Mouse (Mus musculus) CD4-positive helper T cell, adult 2 months (primary cell): ENCODE results near the gene Hoxc12.

Source experiments
- DNase-seq: peaks from one replicate; pipeline ENCODE4 v3.0.0-alpha.2; 2012; ENCODE audit warnings: low read depth, missing footprints, low spot score

Hoxc12 gene

DNA sequence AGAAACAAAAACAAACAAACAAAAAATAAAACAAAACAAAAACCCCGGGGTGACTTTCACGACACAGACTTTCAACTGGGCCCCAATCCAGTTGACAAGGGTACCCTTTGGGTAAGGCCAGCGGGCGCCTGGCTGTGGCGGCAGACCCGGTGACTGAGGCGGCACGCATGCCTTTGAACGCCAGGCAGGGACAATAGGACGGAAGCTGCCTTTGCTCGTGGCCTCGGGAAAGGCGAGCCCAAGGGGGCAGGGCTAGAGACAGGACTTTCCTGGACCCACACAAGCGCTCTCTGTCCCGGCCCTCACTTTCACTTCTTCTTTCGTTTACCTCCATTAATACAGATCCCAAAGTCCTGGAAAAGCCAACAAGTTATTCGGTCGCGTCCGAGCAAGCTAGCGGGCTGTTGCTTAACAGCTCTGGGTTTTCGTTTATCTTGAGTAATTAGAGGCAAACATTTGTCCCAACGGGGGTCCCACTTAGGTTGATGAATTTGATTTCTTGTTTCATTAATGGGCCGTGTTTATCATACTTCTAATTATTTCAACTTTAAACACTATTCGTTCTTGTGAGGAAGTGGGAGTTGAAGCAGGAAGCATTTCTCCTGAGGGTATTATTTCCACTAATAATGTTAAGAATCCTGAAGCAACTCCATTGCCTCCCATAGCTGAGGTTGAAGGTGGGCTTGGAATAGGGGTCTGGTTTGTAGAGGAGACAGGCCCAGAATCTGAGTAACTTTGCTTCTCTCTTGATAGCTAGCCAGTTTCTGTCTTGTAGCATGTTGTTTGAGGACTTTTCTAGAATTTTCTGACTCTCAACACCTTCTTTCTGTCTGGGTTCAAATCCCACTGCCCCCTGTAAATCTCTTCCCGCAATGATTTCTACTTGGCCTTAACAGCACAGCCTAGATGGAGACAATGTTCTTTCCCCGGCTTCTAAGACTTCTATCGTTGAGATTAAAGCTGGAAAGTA, 27.4 kb downstream of the Hoxc12 start:
- no peak for DNase-seq

DNA sequence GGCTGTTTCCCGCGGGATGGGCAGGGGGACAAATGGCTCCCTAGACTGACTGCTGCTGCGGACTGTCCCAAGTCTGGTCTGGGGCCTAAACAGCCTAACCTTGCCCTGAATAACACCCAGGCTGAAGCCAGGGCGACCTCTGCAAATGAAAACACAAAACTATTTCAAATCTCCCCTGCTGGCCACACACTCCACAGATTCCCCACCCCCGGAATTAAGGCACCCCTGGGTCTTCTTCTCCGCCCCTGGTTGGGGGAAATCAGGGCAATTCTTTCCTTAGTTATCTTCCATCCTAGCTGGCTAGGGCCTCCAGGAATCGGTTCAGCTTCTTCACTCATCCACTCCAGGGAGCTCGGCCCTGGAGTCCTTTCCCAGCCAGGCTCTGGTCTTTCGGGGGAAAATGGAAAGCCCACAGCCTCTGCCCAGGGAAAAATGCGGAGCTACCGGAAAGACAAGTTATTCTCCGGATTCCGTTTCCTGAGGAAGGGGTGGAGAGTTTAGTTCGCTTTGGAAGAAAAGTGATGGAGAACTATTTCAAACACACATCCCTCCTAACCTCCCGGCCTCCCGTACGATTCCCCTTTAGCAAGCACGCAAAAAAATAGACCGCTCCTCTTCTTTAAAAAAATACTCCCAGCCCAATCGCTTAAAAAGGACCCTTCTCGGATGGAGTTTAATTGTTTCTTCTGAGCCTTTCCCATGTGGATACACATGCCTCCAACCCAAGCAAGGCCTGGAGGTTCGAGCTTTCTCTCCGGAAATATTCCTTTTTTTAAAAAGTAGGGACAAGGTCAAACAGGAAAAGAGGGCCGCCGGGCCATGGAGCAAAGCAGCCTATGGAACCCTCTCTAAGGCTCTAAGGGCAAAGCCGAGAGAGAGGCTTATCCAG, 28.7 kb downstream of the Hoxc12 start:
- no peak for DNase-seq

DNA sequence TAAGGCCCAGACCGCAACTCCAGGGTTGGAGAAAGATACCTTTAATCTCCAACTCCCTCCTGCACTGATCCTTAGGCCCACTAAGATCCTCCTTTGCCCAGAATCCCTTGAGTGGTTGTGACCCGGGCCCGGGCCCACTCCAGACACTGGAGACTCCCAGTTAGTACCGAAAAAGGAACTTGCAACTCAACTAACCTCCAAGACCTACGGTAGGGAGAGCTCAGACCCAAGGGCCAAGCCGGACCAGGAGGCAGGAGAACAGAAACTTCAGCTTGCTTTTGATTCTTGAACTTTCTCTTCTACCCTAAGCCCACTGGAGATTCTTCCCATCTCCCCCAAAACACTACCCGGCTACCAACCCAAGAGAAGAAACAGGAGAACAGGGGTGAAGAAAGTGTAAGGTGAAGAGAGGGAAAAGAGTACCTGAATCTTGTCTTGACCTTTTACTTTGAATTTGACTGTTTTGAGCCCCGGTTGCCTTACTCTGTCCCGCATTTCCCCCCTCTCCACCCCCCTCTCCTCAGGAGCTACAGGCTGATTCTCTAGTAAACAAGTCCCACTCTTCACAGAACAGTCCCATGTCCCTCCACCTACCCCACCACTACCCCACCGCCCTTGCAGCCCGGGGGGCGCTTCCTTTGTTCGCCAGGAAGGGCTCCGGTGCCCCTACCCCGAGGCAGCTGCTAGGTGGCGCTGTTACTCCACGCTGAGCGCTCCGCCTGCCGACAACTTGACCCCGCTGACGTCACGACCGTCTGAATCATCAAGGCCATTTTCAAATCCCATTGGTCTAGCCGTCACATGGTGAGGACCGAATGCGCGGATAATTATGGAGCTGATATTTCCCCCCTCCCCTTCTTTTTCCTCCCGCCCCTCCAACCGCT, 29.6 kb downstream of the Hoxc12 start:
- peak; percentile 68 for DNase-seq

DNA sequence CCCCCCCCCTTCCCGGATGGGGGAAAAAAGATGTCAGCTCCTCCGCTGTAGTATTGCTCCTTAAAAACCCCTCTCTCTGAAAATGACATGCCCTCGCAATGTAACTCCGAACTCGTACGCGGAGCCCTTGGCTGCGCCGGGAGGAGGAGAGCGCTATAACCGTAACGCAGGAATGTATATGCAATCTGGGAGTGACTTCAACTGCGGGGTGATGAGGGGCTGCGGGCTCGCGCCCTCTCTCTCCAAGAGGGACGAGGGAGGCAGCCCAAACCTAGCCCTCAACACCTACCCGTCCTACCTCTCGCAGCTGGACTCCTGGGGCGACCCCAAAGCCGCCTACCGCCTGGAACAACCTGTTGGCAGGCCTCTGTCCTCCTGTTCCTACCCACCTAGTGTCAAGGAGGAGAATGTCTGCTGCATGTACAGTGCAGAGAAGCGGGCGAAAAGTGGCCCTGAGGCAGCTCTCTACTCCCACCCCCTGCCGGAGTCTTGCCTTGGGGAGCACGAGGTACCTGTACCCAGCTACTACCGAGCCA, 30.3 kb downstream of the Hoxc12 start, which contains the start of gene Hoxc10:
TSS of gene Hoxc10 (plus strand) at position 21 of the 536 bp plus-strand sequence.
- DNase-seq: no peak

DNA sequence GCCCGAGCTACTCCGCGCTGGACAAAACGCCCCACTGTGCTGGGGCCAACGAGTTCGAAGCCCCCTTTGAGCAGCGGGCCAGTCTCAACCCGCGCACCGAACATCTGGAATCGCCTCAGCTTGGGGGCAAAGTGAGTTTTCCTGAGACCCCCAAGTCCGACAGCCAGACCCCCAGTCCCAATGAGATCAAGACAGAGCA, 30.7 kb downstream of the Hoxc12 start, which contains the start of gene Hoxc5:
TSS of gene Hoxc5 (plus strand) at position 132 of the 199 bp plus-strand sequence.
- DNase-seq: no peak

DNA sequence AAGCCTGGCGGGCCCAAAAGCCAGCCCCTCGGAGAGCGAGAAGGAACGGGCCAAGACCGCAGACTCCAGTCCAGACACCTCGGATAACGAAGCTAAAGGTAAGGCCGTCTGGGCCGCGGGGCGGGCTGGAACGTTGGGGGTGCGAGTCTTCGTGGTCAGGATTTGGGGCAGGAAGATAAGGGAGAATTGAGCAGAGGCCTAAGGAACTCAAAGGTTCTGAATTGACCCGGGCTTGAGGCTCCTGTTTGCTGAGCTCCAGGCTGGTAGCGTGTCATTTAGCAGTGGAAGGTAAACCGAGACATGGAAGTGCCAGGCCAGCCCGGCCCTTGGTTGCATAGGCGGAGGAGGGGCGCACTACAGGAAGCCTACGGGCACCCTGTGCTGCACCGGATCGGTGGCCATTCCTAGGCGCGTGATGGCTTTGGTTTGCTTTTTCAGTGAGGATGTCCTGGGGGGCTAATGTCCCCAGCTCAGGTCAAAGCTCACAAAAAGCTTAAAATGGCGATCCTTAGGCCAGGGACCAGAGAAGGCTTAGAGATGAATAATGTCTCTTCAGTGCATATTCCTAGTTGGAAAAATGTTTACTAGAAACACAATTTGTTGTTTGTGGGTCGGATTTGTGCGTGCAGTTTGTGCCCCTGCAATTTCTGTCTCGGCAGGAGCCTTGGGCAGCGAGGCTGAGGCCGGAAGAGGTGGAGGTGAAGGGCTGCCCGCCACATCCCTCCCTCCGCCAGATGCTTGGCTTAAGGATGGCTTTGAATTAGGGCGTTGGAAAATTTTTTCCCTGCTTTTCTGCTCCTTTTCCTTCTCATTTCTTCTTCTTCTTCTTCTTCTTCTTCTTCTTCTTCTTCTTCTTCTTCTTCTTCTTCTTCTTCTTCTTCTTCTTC, 31.2 kb downstream of the Hoxc12 start:
- DNase-seq: no peak

DNA sequence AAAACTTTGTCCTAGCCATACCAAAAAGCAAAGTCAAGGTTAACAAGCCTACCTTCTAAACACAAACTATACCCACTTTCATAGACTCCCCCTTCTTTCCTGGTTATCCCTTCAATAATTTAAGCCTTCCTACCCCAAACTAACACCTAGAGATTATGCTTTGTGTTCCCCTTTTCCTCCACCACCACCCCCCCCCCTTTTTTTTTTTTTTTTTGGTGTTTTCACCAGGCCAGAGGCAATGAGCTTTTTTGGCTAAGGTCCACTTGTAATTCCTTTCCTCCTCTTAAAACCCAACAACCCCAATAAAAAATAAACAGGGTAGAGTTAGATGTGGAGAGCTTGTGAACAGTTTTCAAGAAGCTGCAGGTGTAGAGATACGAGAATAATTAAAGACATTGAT, 32.7 kb downstream of the Hoxc12 start:
- no peak for DNase-seq

GRCm38 (mm10) chr15:102970740-102971139, 34.2 kb downstream of the Hoxc12 start:
- DNase-seq: no peak

- no peak for DNase-seq
These were observed 35.7 kb downstream of the Hoxc12 start for GRCm38 (mm10) chr15:102972254-102972653.

DNA sequence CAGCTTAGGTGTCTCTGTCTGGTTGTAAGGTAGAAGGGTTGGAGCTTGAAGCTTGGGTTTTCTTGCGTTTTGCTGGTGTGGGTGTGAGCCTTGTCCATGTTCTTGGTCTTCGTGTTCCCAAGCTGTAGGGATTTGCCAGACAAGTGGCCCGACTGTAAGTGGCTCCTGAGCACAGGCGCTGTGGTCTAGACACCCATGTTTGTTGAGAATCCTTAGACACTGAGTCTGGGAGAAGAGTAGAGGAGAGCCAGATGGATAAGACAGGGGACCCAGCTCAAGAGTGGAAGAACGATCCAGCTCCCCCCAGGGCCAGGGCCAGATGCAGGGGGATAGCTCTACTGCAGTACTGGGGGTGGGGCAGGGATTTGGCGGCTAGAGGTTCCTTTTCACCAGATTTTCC, 36.2 kb downstream of the Hoxc12 start:
- DNase-seq: no peak

GRCm38 (mm10) chr15:102975034-102975433, 38.5 kb downstream of the Hoxc12 start:
- DNase-seq: no peak

- no peak for DNase-seq
These were observed 39.1 kb downstream of the Hoxc12 start for GRCm38 (mm10) chr15:102975688-102976111.

- DNase-seq: no peak
These were observed 39.6 kb downstream of the Hoxc12 start, which contains the start of gene Hoxc9 for GRCm38 (mm10) chr15:102976171-102976570. Gene Hoxc9 (plus strand): TSS chr15:102976439.

- DNase-seq: peak; percentile 37
These were observed 40.3 kb downstream of the Hoxc12 start for GRCm38 (mm10) chr15:102976631-102977422.

GRCm38 (mm10) chr15:102977423-102977974, 40.9 kb downstream of the Hoxc12 start:
- DNase-seq: no peak

- no peak for DNase-seq
These were observed 42.3 kb downstream of the Hoxc12 start for GRCm38 (mm10) chr15:102978615-102979515.

GRCm38 (mm10) chr15:102979936-102980335, 43.4 kb downstream of the Hoxc12 start:
- no peak for DNase-seq

DNA sequence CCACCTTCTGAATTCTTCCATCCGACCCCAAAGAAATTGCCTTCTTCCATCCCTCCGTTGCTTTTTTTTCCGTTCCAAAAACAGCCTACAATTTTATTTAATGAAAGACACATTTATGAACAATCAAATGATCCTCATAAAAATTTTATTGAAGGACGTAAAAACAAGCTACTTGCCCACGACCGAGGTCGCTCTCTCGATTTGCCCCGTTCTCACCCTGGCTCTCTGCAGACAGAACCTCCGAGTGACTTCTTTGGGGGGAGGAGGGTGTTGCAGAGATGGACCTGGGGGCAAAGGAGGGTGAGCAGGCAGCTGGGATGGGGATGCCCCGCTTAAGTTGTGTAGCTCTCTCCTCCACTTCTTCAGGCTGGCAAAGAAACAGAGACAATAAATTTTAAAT, 43.8 kb downstream of the Hoxc12 start:
- DNase-seq: no peak
